Comparison of ENCODE assay signal across 30 mouse cellular contexts in the genomic region with DNA sequence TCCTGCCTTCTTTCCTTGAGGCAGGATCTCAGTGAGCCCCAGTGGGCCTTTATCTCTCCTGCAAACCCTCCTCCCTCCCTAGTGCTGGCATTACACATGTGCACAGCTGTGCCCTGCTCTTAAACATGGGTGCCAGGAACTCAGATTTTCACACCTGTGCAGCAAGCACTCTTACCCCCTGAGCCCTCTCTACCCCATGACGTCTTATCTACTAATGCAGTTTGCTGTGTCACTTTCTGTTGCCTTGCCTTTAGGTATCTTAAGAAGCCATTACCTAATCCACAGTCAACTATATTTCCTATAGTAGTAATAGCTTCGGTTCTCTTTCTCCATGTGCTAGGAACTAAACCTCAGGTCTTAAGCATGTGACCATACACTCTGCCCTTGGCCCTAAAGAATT. TPM values are rescaled to one million over a fixed set of nuclear protein-coding genes. Genes with fewer than 3 reads are reported as not detected.
"Had no signal": no experiment of that assay in that cellular context is flagged by ENCODE, and none has a peak within 500 bp of the region (broad histone marks: within the 10 kb centered on the region; RNA-seq: fewer than 3 reads in every experiment).

No protein-coding gene starts in this region.

- H3K9ac ChIP-seq: liver, embryonic 15.5 days; lung, embryonic 14.5 days; midbrain, embryonic 13.5 days; neural tube, embryonic 13.5 days; stomach, embryonic 15.5 days had no signal

- H3K4me2 ChIP-seq: liver, embryonic 15.5 days; lung, embryonic 14.5 days; midbrain, embryonic 13.5 days; neural tube, embryonic 13.5 days; stomach, embryonic 15.5 days had no signal

- H3K27me3 ChIP-seq: liver, embryonic 15.5 days; midbrain, embryonic 13.5 days; neural tube, embryonic 13.5 days; stomach, embryonic 15.5 days had no signal

- H3K4me3 ChIP-seq: layer of hippocampus, adult 2 months; left cerebral cortex, adult 2 months; liver, embryonic 15.5 days; midbrain, embryonic 10.5 days; midbrain, embryonic 13.5 days; myocyte; neural tube, embryonic 13.5 days; stomach, embryonic 15.5 days had no signal

- ATAC-seq: inflammation-experienced regulatory T-cells, adult 6 months; intestine, postnatal 0 days; midbrain, embryonic 13.5 days; midbrain, embryonic 16.5 days had no signal

- DNase-seq: kidney, adult 2 months; kidney, postnatal 25 days; layer of hippocampus, postnatal 36 days; lung, embryonic 14.5 days; lung, postnatal 10 days; lung, postnatal 4 days; retina, postnatal 1 day; right cerebral cortex, postnatal 25 days; spleen, adult 18-20 months; thymus, postnatal 36 days had no signal

- H3K4me1 ChIP-seq: midbrain, embryonic 13.5 days; neural tube, embryonic 13.5 days; stomach, embryonic 15.5 days had no signal

- H3K9me3 ChIP-seq: liver, embryonic 15.5 days; midbrain, embryonic 13.5 days; neural tube, embryonic 13.5 days; stomach, embryonic 15.5 days had no signal

- H3K27ac ChIP-seq: kidney, postnatal 0 days; layer of hippocampus, adult 2 months; left cerebral cortex, adult 2 months; liver, embryonic 15.5 days; midbrain, embryonic 10.5 days; midbrain, embryonic 13.5 days; neural tube, embryonic 13.5 days; stomach, embryonic 15.5 days had no signal

RNA-seq across cellular contexts. Expression of a gene that starts 32.2 kb away (rescaled TPM):
- polyA plus RNA-seq: neural tube, embryonic 13.5 days had no signal

RNA-seq across cellular contexts. Expression of a gene that starts 40.3 kb away (rescaled TPM):
- total RNA-seq: layer of hippocampus, adult 2 months; layer of hippocampus, postnatal 10 days; layer of hippocampus, postnatal 36 days; left cerebral cortex, adult 2 months; left cerebral cortex, postnatal 10 days; left cerebral cortex, postnatal 36 days; megakaryocyte, adult 5-6 weeks; monocyte, adult 5-6 weeks; neutrophil, adult 5-6 weeks had no signal
- polyA plus RNA-seq: inflammation-experienced regulatory T-cells, adult 6 months; limb, embryonic 11.5 days; limb, embryonic 14.5 days; lung, embryonic 14.5 days; midbrain, embryonic 10.5 days; midbrain, embryonic 13.5 days; midbrain, embryonic 16.5 days; myocyte; neural tube, embryonic 13.5 days had no signal
